Mouse (Mus musculus) MEL (cell line): Measurements from ENCODE around the gene Neu4. TPM values are rescaled to one million over a fixed set of nuclear protein-coding genes. Genes with fewer than 3 reads are reported as not detected.

ENCODE experiments used
- DNase-seq: peaks from one replicate; pipeline ENCODE4 v3.0.0; 2011; ENCODE audit warnings: low read depth, low spot score
- H3K27ac ChIP-seq: 2 replicates; pipeline ENCODE4 v1.5.1; 2012; ENCODE audit warnings: low read depth, mild to moderate bottlenecking, control low read depth, low read length, moderate library complexity; ENCODE audit not compliant: control insufficient read depth
- H3K27me3 ChIP-seq, 2 experiments: fragments of 150-350 bp in 1 of 2; sonication (generic) in 1 of 2; 2 replicates each; pipeline ENCODE4 v1.6.1; 2012; ENCODE audit warnings: low read length in 2 of 2, mild to moderate bottlenecking in 2 of 2, improper control_type of control experiment in 1 of 2, moderate library complexity in 1 of 2; ENCODE audit not compliant: insufficient read depth in 2 of 2, control insufficient read depth in 1 of 2
- H3K36me3 ChIP-seq, 2 experiments: 2 replicates each; pipeline ENCODE4 v1.6.1; 2012 to 2014; ENCODE audit warnings: low read length in 2 of 2, improper control_type of control experiment in 1 of 2, inconsistent platforms in 1 of 2, mild to moderate bottlenecking in 1 of 2; ENCODE audit not compliant: insufficient read depth in 2 of 2, control insufficient read depth in 1 of 2
- H3K4me1 ChIP-seq, 2 experiments: fragments of 150-350 bp in 1 of 2; sonication (generic) in 1 of 2; 2 replicates each; pipeline ENCODE4 v1.6.1; 2012; ENCODE audit warnings: low read length in 2 of 2, improper control_type of control experiment in 1 of 2, mild to moderate bottlenecking in 1 of 2; ENCODE audit not compliant: insufficient read depth in 2 of 2, control insufficient read depth in 1 of 2
- H3K4me3 ChIP-seq, 2 experiments: fragments of 150-350 bp in 1 of 2; sonication (generic) in 1 of 2; 2 replicates each; pipeline ENCODE4 v1.5.1; 2012; ENCODE audit warnings: low read depth in 2 of 2, low read length in 2 of 2, mild to moderate bottlenecking in 2 of 2, moderate library complexity in 2 of 2, control low read depth in 1 of 2, improper control_type of control experiment in 1 of 2; ENCODE audit not compliant: control insufficient read depth in 1 of 2, insufficient read depth in 1 of 2
- H3K79me2 ChIP-seq: 2 replicates; pipeline ENCODE4 v1.6.1; 2012; ENCODE audit warnings: mild to moderate bottlenecking, low read length, moderate library complexity; ENCODE audit not compliant: control insufficient read depth, poor library complexity, insufficient read depth
- H3K9ac ChIP-seq: 2 replicates; pipeline ENCODE4 v1.6.1; 2012; ENCODE audit warnings: low read depth, mild to moderate bottlenecking, control low read depth, low read length, moderate library complexity; ENCODE audit not compliant: control insufficient read depth, poor library complexity, severe bottlenecking
- H3K9me3 ChIP-seq: fragments of 150-350 bp; sonication (generic); replicated peaks from 2 replicates; pipeline ENCODE4 v1.6.1; 2012; ENCODE audit warnings: mild to moderate bottlenecking, low read length, improper control_type of control experiment, moderate library complexity; ENCODE audit not compliant: insufficient read depth
- BHLHE40 ChIP-seq: IDR thresholded peaks from 2 replicates; pipeline ENCODE4 v1.6.1; 2012; ENCODE audit warnings: low read depth, mild to moderate bottlenecking, inconsistent platforms, low read length, improper control_type of control experiment, borderline replicate concordance
- CHD1 ChIP-seq: IDR thresholded peaks from 2 replicates; pipeline ENCODE4 v1.6.1; 2012; ENCODE audit warnings: low read depth, mild to moderate bottlenecking, inconsistent platforms, low read length, improper control_type of control experiment
- CHD2 ChIP-seq: IDR thresholded peaks from 2 replicates; pipeline ENCODE4 v1.6.1; 2011; ENCODE audit warnings: low read length, improper control_type of control experiment
- CTCF ChIP-seq, 3 experiments: IDR thresholded peaks in 2 of 3; conservative IDR thresholded peaks in 1 of 3; 2 replicates each; pipeline ENCODE4 v1.5.1; 2011 to 2012; ENCODE audit warnings: low read length in 3 of 3, low read depth in 2 of 3, mild to moderate bottlenecking in 2 of 3, improper control_type of control experiment in 1 of 3, inconsistent platforms in 1 of 3, mixed read lengths in 1 of 3, moderate library complexity in 1 of 3; ENCODE audit not compliant: control insufficient read depth in 1 of 3, insufficient read depth in 1 of 3, poor library complexity in 1 of 3, severe bottlenecking in 1 of 3
- E2F4 ChIP-seq: IDR thresholded peaks from 2 replicates; pipeline ENCODE4 v1.6.1; 2011; ENCODE audit warnings: low read depth, low read length, improper control_type of control experiment, borderline replicate concordance
- ELF1 ChIP-seq: IDR thresholded peaks from 2 replicates; pipeline ENCODE4 v1.6.1; 2014; ENCODE audit warnings: low read depth, mild to moderate bottlenecking, inconsistent platforms, low read length, improper control_type of control experiment, moderate library complexity
- EP300 ChIP-seq, 2 experiments: IDR thresholded peaks; 2 replicates each; pipeline ENCODE4 v1.6.1; 2011; ENCODE audit warnings: improper control_type of control experiment in 2 of 2, low read length in 2 of 2, low read depth in 1 of 2, mild to moderate bottlenecking in 1 of 2
- ETS1 ChIP-seq: IDR thresholded peaks from 2 replicates; pipeline ENCODE4 v1.6.1; 2012; ENCODE audit warnings: low read depth, mild to moderate bottlenecking, inconsistent platforms, low read length, improper control_type of control experiment, moderate library complexity
- GABPA ChIP-seq: IDR thresholded peaks from 2 replicates; pipeline ENCODE4 v1.6.1; 2012; ENCODE audit warnings: low read depth, mild to moderate bottlenecking, inconsistent platforms, low read length, improper control_type of control experiment, moderate library complexity
- GATA1 ChIP-seq: IDR thresholded peaks from 2 replicates; pipeline ENCODE4 v1.6.1; 2011; ENCODE audit warnings: low read depth, low read length, improper control_type of control experiment
- HCFC1 ChIP-seq: IDR thresholded peaks from 2 replicates; pipeline ENCODE4 v1.6.1; 2012; ENCODE audit warnings: low read depth, mild to moderate bottlenecking, inconsistent platforms, low read length, improper control_type of control experiment, moderate library complexity
- JUND ChIP-seq: IDR thresholded peaks from 2 replicates; pipeline ENCODE4 v1.6.1; 2011; ENCODE audit warnings: low read depth, mild to moderate bottlenecking, improper control_type of control experiment, low read length
- KAT2A ChIP-seq: conservative IDR thresholded peaks from 2 replicates; pipeline ENCODE4 v1.6.1; 2012; ENCODE audit warnings: low read depth, low read length, improper control_type of control experiment, inconsistent platforms
- MAFK ChIP-seq: IDR thresholded peaks from 2 replicates; pipeline ENCODE4 v1.6.1; 2011; ENCODE audit warnings: low read depth, mild to moderate bottlenecking, low read length, improper control_type of control experiment, borderline replicate concordance
- MAZ ChIP-seq: IDR thresholded peaks from 2 replicates; pipeline ENCODE4 v1.6.1; 2012; ENCODE audit warnings: low read depth, mild to moderate bottlenecking, inconsistent platforms, low read length, improper control_type of control experiment
- MEF2A ChIP-seq: IDR thresholded peaks from 2 replicates; pipeline ENCODE4 v1.6.1; 2014; ENCODE audit warnings: low read depth, mild to moderate bottlenecking, inconsistent platforms, low read length, improper control_type of control experiment; ENCODE audit not compliant: poor library complexity, insufficient replicate concordance, severe bottlenecking; ENCODE audit errors: extremely low read depth
- MXI1 ChIP-seq: IDR thresholded peaks from 2 replicates; pipeline ENCODE4 v1.6.1; 2011; ENCODE audit warnings: mild to moderate bottlenecking, low read depth, low read length, improper control_type of control experiment
- MYB ChIP-seq: IDR thresholded peaks from 2 replicates; pipeline ENCODE4 v1.6.1; 2011; ENCODE audit warnings: mild to moderate bottlenecking, low read depth, low read length, improper control_type of control experiment
- MYC ChIP-seq: IDR thresholded peaks from 2 replicates; pipeline ENCODE4 v1.6.1; 2011; ENCODE audit warnings: low read depth, mild to moderate bottlenecking, low read length, improper control_type of control experiment, moderate library complexity
- NELFE ChIP-seq: IDR thresholded peaks from 2 replicates; pipeline ENCODE4 v1.6.1; 2011; ENCODE audit warnings: low read depth, low read length, improper control_type of control experiment
- NRF1 ChIP-seq: IDR thresholded peaks from 2 replicates; pipeline ENCODE4 v1.6.1; 2014; ENCODE audit warnings: low read depth, mild to moderate bottlenecking, inconsistent platforms, low read length, improper control_type of control experiment, moderate library complexity; ENCODE audit not compliant: poor library complexity, insufficient read depth, severe bottlenecking
- POLR2A ChIP-seq, 2 experiments: IDR thresholded peaks; 2 replicates each; pipeline ENCODE4 v1.6.1; 2011 to 2012; ENCODE audit warnings: low read length in 2 of 2, mild to moderate bottlenecking in 2 of 2, control low read depth in 1 of 2, improper control_type of control experiment in 1 of 2, low read depth in 1 of 2, moderate library complexity in 1 of 2; ENCODE audit not compliant: control insufficient read depth in 1 of 2, insufficient read depth in 1 of 2, poor library complexity in 1 of 2
- POLR2AphosphoS5 ChIP-seq: IDR thresholded peaks from 2 replicates; pipeline ENCODE4 v1.6.1; 2012; ENCODE audit warnings: low read depth, borderline replicate concordance, mild to moderate bottlenecking, inconsistent platforms, low read length, moderate library complexity, mixed read lengths
- RAD21 ChIP-seq: IDR thresholded peaks from 2 replicates; pipeline ENCODE4 v1.6.1; 2011; ENCODE audit warnings: mild to moderate bottlenecking, low read depth, low read length, improper control_type of control experiment
- RCOR1 ChIP-seq: IDR thresholded peaks from 2 replicates; pipeline ENCODE4 v1.6.1; 2012; ENCODE audit warnings: low read depth, mild to moderate bottlenecking, inconsistent platforms, low read length, improper control_type of control experiment
- SIN3A ChIP-seq: IDR thresholded peaks from 2 replicates; pipeline ENCODE4 v1.6.1; 2012; ENCODE audit warnings: low read length, improper control_type of control experiment, inconsistent platforms
- SMC3 ChIP-seq: IDR thresholded peaks from 2 replicates; pipeline ENCODE4 v1.6.1; 2011; ENCODE audit warnings: low read depth, low read length, improper control_type of control experiment
- TAL1 ChIP-seq: IDR thresholded peaks from 2 replicates; pipeline ENCODE4 v1.6.1; 2012; ENCODE audit warnings: mild to moderate bottlenecking, inconsistent platforms, low read length, moderate library complexity, mixed read lengths
- TBP ChIP-seq: IDR thresholded peaks from 2 replicates; pipeline ENCODE4 v1.8.0; 2011; ENCODE audit warnings: low read depth, low read length, improper control_type of control experiment
- TCF12 ChIP-seq: IDR thresholded peaks from 2 replicates; pipeline ENCODE4 v1.6.1; 2014; ENCODE audit warnings: low read depth, mild to moderate bottlenecking, inconsistent platforms, low read length, improper control_type of control experiment, moderate library complexity
- USF1 ChIP-seq: IDR thresholded peaks from 2 replicates; pipeline ENCODE4 v1.6.1; 2014; ENCODE audit warnings: low read depth, mild to moderate bottlenecking, inconsistent platforms, low read length, improper control_type of control experiment, moderate library complexity
- ZC3H11A ChIP-seq: IDR thresholded peaks from 2 replicates; pipeline ENCODE4 v1.6.1; 2012; ENCODE audit warnings: low read depth, mild to moderate bottlenecking, inconsistent platforms, low read length, improper control_type of control experiment
- ZKSCAN1 ChIP-seq: IDR thresholded peaks from 2 replicates; pipeline ENCODE4 v1.6.1; 2012; ENCODE audit warnings: low read depth, mild to moderate bottlenecking, inconsistent platforms, low read length, improper control_type of control experiment, moderate library complexity
- ZMIZ1 ChIP-seq: IDR thresholded peaks from 2 replicates; pipeline ENCODE4 v1.6.1; 2012; ENCODE audit warnings: low read depth, mild to moderate bottlenecking, inconsistent platforms, low read length, improper control_type of control experiment, moderate library complexity
- ZNF384 ChIP-seq: IDR thresholded peaks from 2 replicates; pipeline ENCODE4 v1.6.1; 2012; ENCODE audit warnings: low read depth, mild to moderate bottlenecking, inconsistent platforms, low read length, improper control_type of control experiment
- polyA plus RNA-seq, 2 experiments: library from polyadenylated mRNA; stranded (reverse) in 1 of 2; unstranded in 1 of 2; fragments of >175 nt in 1 of 2; fragments of >200 nt in 1 of 2; gene quantifications; 2 replicates each; pipeline versions ENCODE4 v1.2.1 to v1.2.4; 2012; ENCODE audit warnings: low replicate concordance in 2 of 2, low read depth in 1 of 2; ENCODE audit not compliant: insufficient read length in 2 of 2, insufficient read depth in 1 of 2, missing spikeins in 1 of 2
- total RNA-seq: library from RNA; depleted of rRNA; stranded (reverse); fragments of 300-350 nt; gene quantifications from 2 replicates; pipeline ENCODE4 v1.2.3, GENCODE M21; 2012

Neu4 gene
- total and polyA plus RNA-seq, 3 experiments = not detected

GRCm38 (mm10) chr1:94034984-94035743 is 14.9 kb downstream of the Neu4 start:
- H3K36me3 ChIP-seq = peaks cover 0 to 25% of the 10 kb centered on the region in 2 experiments; a peak in 2 of 4 replicates
- H3K27me3 ChIP-seq = no peaks in the 10 kb centered on the region
- H3K9ac ChIP-seq = peak overlapping the region; percentile 66
- H3K79me2 ChIP-seq = no peaks in the 10 kb centered on the region
- peaks cover 16 to 28% of the 10 kb centered on the region in 2 experiments for H3K4me1 ChIP-seq
- no peaks in the 10 kb centered on the region for H3K9me3 ChIP-seq
- peak overlapping the region; percentile 92 for H3K27ac ChIP-seq
- DNase-seq = peak; percentile 97
- H3K4me3 ChIP-seq = peak overlapping the region; percentile 54 to 73
- TF ChIP-seq ETS1 (peak; percentile 74; the same call in 1 of the 2 replicates), CHD2 (no peak; the same call in 1 of the 2 replicates), MXI1 (peak; percentile 47), BHLHE40 (peak; percentile 60), EP300 (IDR thresholded peaks at IDR 0.05; ENCODE audit: low read depth in 1 of 2, low read length in 2 of 2) (peak; percentile 58 to 75; a peak in 3 of 4 replicates), TAL1 (peak; percentile 43), MEF2A (no peak), ELF1 (peak; percentile 44), RCOR1 (peak; percentile 81), MAFK (peak; percentile 7; the same call in 1 of the 2 replicates), SIN3A (peak; percentile 47), POLR2AphosphoS5 (no peak), ZMIZ1 (peak; percentile 36; the same call in 1 of the 2 replicates), MYC (no peak), ZC3H11A (peak; percentile 46), NELFE (peak; percentile 56), ZNF384 (peak; percentile 98), CTCF (IDR thresholded peaks at IDR 0.05 in 2 of 3, conservative IDR thresholded peaks at IDR 0.05 in 1 of 3; ENCODE audit: control insufficient read depth in 1 of 3, insufficient read depth in 1 of 3, low read depth in 2 of 3, low read length in 3 of 3, poor library complexity in 1 of 3, severe bottlenecking in 1 of 3) (peak; percentile 81 to 94 (median 94)), USF1 (no peak), POLR2A (IDR thresholded peaks at IDR 0.05; ENCODE audit: control insufficient read depth in 1 of 2, insufficient read depth in 1 of 2, low read depth in 1 of 2, low read length in 2 of 2, poor library complexity in 1 of 2) (peak; percentile 32 to 75; a peak in 3 of 4 replicates), SMC3 (peak; percentile 70), TBP (peak; percentile 64; the same call in 1 of the 2 replicates), MYB (peak; percentile 58), JUND (no peak), MAZ (peak; percentile 53; the same call in 1 of the 2 replicates), ZKSCAN1 (peak; percentile 65; the same call in 1 of the 2 replicates), NRF1 (peak; percentile 2; the same call in 1 of the 2 replicates), E2F4 (peak; percentile 66; the same call in 1 of the 2 replicates), HCFC1 (peak; percentile 76), TCF12 (peak; percentile 49; the same call in 1 of the 2 replicates), KAT2A (peak; percentile 46; the same call in 1 of the 2 replicates), GATA1 (peak; percentile 89), RAD21 (peak; percentile 50), GABPA (peak; percentile 56; the same call in 1 of the 2 replicates), CHD1 (peak; percentile 96)
